Mouse (Mus musculus): ENCODE results near the gene Cobl.

The Cobl gene

DNA sequence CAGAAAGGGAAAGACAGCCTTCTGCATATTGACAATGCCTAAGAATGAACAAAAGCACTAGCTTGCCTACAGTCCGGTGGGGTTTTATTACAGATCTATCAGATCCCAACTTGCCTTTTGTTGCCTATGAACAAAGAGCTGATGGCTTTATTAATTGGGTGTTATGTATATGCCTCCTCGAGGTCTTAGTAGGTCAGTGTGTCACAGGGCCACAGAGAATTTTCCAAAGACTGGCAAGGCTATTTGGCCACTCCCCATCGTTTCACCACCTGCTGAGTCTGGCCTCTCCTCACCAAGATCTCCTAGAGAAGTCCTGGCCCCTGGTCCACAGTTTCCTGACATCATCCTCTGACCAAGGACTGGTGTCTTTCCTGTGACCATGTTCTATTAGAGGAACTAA lies 83.7 kb downstream of the Cobl start:
- DNase-seq: no peak

DNA sequence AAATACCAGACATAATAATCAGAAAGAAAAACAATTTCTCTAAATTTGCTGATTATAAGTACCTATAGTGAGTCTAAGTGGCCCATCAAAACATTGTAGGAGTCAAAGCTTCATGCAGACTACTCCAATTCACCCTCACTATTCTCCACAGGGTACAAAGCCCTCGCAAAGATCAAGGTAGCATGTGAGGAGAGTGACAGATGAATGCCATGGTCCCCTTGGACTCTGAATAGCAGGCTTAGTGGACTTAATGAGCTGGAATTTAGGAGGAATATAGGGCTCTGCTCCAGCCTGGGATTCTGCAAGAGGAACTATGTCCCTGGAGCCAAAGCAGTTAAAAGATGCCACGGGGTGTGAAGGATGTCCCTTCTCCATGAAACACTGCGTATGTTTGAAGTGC lies 88.1 kb downstream of the Cobl start:
- no peak for DNase-seq

DNA sequence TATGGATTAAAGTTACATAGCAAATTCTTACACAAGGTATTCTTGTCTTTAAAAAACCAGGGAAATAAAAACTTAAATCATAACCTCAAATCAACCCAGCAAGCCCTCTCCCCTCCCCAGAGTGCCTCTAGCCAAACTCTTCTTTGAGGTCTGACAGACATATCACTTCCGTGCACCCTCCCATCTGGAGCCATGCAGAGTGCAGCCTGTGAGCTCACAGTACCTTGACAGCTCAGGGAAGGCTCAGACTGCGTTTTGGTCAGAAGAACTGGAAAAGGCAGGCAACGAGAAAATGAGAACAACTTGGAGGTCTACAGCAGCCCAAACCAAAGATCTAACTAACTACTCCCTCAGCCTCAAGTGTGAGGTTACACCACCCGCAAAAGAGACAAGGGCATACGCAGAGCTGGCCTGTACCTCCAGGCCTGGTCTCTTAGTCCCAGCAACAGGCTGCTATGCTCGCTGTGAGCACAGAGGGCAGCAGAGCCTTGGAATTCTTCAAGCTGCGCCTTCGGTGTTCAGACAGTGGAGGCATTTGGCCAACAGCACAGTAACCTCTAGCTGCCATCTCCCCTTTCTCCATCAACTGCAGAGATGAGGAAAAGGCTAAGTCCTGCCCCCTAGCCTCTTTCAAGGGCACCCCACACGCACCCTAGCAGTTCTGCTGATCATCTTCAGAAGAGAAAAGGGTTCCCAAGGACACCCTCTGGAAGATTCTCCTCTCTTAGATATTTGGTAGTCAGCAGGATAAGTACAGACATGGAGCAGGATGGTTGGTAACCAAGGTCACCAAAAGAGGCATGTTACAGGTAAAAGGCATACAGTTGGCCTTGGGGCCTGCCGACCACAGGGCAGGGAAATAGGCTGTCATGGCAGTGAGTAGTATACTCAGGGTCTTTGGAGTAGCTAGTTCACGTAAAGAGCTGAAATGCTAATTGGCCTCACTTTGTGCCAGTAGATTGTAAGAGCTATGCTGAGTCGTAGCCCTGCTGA lies 91.4 kb downstream of the Cobl start:
- DNase-seq: peak; percentile 75

DNA sequence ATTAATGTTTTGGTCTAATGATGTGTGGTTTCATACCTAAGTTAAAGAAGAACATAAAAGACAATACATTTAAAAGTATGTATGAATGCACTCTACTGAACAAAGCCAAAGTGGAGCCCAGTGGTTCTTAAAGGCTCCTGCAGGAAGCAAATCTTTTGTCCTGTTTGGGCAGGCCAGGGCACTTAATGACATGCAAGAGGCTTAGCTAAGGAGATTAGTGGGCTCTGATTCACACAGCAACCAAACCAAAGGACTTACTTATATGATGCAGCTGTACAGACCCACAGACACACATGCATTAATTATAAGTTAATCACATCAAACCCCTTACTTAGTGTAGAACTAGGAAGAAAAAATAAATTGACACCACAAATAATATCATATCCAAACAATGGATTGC lies 93.8 kb downstream of the Cobl start:
- DNase-seq: no peak

DNA sequence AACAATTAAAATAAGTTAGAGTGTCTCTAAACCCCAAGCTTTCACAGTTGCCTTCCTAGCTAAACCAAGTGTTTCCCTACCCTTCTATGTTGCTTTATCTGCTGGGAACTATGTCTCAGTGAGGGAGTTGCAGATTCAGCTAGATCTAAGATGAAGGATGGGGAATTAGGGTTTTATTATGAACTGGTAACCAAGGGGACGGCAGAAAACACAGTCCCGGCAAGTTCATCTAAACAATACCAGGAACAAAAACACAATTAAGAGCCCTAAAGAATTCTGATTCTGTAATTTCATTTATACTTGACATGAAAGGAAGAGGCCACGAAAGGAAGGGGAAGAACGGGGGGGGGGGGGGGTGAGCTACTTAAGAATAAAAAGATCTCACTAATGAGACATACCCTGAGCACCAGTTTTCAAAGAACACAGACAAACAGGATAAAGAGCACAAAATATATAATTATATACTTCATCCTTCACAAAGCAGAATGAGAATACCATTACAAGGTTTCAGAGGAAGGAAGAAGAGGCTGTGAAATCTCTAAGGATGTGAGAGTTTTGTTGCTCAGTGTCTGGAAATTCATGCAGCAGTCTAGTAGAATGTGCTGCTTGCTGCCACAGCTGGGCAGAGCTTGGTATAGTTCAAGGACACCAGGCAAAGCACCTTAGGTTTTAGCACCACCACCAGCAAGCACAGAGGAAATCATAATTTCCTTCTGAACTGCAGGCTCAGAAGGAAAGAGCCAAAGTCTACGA lies 97.2 kb downstream of the Cobl start:
- DNase-seq: no peak

- DNase-seq: peak; percentile 46
Measured at GRCm38 (mm10) chr11:12359336-12360000, 105.3 kb downstream of the Cobl start.

DNA sequence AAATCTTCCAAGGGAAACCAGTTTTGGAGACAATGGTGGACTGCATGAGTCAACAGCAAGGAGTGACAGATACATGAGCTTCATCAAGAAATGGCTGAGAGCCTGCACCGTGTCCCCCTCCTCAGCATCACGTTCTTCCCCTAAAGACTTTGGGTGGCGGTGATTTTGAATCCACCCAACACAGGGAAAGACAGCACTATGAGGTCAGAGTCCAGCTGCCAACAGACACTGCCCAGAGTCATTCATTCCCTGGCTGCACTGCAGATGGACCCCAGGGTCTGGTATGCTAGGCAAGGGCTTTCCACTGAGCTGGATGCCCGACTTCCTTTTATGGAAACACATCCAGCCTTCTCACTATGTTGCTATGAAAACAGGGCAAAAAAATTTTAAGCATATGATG lies 106.2 kb downstream of the Cobl start:
- no peak for DNase-seq

DNA sequence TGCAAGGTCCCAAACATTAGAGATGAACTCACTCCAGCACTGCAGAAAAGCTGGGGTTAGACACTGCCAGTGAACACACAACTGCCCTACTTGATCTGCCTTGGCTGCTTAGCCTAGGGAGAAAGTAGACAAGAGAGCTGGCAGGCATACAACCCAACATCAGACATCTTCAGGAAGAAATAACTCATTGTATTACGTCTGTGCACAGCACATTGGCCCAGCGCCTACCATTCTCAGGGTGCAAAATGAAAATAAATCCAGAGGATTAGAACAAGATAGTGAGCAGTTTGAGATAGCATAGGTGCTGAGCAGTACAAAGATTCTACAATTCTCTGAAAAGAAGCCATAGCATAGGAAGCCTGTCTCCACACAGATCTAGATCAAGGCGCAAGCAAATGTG lies 109.1 kb downstream of the Cobl start:
- peak; percentile 67 for DNase-seq

- no peak for DNase-seq
Measured at GRCm38 (mm10) chr11:12350986-12351546, 113.7 kb downstream of the Cobl start.

GRCm38 (mm10) chr11:12350086-12350485 lies 114.7 kb downstream of the Cobl start:
- no peak for DNase-seq

DNA sequence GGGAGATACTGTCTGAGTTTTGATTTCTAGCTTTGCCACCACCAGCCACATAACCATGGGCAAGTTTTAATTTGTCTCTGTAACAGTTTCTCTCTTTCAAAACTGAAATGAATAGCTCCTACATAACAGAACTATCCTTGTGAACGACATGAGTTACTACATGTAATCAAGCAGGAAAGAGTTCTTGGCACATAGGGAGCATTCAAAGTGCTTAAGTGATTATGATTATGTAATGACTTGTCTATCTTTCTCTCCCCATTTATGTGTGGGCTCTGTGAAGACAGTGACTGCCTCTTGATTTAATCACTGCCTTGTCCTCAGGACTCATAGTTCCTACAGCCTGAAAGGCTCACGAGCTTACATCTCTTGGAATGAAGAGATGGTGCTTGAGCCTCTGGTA lies 118.3 kb downstream of the Cobl start:
- DNase-seq: no peak

GRCm38 (mm10) chr11:12343686-12344085 lies 121.1 kb downstream of the Cobl start:
- DNase-seq: no peak

DNA sequence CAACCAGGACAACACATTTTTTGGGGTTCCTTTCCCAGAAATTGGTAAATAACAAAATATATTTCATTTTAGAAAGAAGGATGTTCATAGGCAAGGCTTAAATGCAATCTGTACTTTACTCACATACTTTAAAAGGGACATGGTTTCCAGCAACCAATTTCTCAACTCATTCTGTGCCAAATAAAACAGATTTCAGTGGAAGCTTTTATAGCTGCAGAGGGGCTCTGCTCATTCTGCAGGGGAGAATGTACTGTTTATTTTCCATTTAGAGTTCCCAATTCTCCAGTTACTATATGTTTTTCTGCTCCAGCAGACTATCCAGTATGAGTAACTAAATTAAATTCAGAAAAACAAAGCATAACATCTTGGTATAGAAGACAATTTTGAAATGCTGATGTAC lies 124.1 kb downstream of the Cobl start:
- DNase-seq: no peak

DNA sequence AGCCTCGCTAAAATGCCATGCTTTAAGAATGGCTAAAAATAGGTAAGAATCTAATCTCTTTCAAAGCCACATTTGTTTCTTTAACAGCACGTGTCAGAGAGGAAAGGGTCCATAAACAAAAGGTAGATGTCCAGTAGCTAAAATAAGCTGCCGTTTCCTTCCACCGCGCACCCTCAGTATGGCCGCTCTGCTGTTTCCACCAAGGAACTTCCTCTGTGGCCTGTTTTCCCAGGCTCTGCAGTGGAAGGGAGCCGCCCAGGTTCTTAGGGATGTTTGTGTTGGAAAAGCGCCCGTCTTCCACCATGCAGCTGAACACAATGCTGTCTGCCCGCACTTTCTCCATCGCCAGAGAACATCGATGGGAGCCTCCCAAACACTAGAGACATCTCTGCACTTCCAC lies 128.6 kb downstream of the Cobl start:
- DNase-seq: peak; percentile 79

DNA sequence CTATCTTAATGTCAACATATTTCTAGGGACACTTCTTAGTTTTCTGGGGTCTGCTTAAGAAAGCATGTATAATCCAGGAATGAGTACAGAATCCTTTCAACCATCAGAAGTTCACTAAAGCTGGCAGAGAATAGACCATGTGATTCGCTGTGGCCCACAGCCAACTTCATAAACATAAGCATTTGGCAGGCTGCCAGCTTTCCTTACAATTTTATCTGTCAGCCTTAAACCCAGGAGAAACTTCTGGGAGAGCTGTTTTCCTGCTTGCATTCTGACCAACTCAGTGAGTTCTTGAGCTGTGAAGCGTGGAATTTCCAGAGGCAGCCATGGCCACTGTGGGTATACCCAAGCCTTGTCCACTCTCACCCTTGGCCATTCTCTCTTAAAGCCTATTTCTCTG lies 132.8 kb downstream of the Cobl start:
- DNase-seq: peak; percentile 35

DNA sequence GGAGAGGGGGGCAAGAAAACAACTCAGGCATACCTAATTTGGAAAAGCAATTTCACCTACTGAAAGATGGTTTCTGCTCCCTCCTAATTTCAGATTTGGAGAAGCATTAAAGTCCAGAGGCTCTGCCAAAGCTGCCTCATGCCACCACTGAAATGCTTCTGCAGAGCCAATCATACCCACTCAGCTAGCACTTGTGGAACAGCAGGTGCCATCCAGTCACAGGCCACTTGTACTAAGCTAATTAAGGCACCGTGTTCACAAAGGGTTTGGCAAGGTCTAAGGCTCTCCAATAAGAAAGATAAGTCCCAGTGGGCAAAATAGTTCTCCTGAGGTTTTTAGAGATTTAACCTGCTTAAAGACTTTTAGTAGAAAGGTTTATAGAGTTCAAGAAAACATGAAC lies 143.3 kb downstream of the Cobl start:
- no peak for DNase-seq

DNA sequence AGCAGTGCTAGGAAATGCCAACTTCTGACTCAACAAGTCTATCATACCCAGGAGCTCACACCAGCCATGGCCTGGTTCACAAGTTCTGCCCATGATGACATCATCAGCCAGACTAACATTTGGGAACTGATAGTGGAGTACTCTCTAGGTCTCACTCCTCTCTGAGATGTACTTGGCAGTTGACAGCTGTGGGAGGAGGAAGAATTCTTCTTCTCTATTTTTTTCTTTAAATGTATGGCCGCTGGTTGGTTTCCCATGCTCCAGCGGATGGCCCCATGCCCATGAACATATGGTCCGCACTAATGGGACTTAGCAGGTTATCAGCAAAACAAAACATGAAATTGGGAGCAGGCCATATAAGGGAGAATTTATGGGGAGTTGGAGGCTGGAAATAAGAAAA lies 145.4 kb downstream of the Cobl start:
- DNase-seq: no peak

DNA sequence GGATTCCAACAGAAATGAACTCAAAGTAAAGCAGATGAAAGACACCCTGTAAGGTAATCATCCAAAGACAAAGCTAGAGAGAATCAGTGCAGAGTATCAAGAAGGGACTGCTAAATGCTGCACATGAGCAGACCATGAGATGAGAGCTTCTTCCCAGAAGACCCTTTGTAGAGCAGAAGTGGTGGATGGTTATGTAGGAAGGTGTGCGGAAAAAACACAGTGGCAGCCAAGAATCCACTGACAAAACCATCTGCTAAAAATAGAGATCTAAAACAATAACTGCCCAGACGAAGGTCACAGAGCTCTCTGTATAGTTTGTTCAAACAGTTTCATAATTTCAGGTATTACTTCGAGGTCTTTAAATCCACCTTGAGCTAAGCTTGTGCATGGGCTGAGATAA lies 149.1 kb downstream of the Cobl start:
- no peak for DNase-seq

GRCm38 (mm10) chr11:12314278-12315043 lies 150.3 kb downstream of the Cobl start:
- no peak for DNase-seq

DNA sequence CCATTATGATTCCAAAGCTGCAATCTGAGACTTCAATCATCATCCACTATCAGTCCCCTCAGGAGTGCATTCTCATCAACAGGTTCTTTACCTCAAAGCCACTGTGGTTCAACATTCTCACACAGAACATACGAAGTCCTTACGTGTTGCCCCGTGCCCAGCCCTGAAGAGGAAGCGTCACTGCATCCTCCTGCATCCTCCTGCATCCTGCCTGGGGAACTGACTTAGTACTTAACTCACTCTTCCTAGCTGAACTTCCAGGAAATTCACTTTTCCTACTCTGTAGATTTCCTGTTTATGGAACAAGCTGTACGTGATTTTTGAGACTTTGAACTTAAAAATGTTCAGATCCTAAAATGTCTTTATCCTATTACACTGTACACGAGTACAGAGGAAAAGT lies 153.3 kb downstream of the Cobl start:
- DNase-seq: no peak

- no peak for DNase-seq
Measured at GRCm38 (mm10) chr11:12309423-12310023, 155.2 kb downstream of the Cobl start.

DNA sequence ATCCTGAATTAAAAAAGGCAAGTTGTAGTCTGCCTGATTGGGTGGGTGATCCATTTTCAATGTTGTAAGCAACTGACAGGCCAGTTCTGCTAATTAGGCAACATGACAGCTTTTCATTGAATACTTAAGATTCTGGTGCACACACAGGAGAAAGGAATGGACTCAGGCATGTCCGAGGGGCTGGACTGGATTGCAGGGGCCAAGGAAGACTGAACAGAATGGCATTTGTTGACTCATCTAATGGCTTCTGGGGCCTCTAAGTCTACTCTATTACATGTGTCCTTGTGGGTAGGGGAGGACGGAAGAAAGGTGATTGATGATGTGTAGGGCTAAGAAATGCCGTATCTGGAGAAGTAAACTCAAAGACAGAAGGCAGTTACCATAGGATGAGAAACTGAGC lies 159.9 kb downstream of the Cobl start:
- DNase-seq: no peak

Data from kidney, adult 11 months (tissue).